ENCODE assay signal across 8 mouse cellular contexts in the genomic region with DNA sequence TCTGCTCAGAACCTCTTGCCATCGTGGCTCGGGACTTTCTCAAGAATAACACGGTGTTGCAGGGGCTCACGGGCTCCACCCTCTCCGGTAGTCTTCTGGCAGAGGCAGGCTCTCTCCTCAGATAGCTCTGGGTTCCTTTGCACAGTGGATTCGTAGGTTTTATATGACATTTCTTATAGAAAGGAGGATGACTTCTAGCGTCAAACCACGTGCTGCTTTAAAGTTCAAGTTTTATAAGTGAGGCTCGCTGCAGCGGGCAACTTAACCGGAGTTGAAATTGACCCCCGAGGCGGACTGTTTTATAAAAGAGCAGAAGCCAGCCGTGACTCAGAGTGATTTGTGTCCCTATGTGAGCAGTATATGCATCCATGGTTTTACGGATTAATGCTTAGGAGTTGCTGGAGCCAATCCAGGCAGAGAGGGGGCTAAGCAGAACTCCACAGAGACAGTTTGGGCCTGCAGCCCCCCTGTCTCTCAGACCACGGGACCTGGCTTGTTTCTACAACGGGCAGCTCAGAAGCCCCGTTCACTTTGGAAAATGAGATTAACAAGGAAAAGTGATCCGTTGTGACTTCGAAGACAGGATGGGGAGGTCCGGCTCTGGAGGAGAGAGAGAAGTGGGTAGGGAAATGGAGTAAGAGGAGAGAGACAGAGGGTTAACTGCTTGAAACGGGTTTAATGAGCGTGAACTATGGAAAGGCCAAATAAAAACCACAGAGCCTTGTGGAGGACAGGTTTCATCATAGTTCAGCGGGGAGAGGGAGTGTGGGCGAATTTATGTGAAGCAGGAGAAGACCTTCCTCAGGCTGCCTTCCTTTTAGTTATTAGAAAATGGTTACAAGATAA. TPM values are rescaled to one million over a fixed set of nuclear protein-coding genes. Genes with fewer than 3 reads are reported as not detected.
DNase-seq lines count a peak whose midpoint lies in the region; ATAC-seq and TF ChIP-seq lines count a peak whose summit lies in the region.

No protein-coding gene starts in this region.

- no peak for TF ChIP-seq CTCF in hindbrain, postnatal 0 days (IDR thresholded peaks at IDR 0.05; ENCODE audit: low read depth)

- no peaks in the 10 kb centered on the region for H3K36me3 ChIP-seq in forebrain, embryonic 13.5 days (ENCODE audit: poor library complexity, severe bottlenecking)
- H3K36me3 ChIP-seq in forebrain, embryonic 16.5 days (ENCODE audit: control insufficient read depth, insufficient read depth) = no peaks in the 10 kb centered on the region
- no peaks in the 10 kb centered on the region for H3K36me3 ChIP-seq in hindbrain, postnatal 0 days (ENCODE audit: insufficient read depth, low read length)
- H3K36me3 ChIP-seq in neural tube, embryonic 14.5 days (ENCODE audit: control insufficient read depth, insufficient read depth, low read length) = no peaks in the 10 kb centered on the region

- 0 out of 2 replicates have a peak, but pooled peaks cover 3% of the 10 kb centered on the region for H3K27me3 ChIP-seq in forebrain, embryonic 13.5 days
- H3K27me3 ChIP-seq in forebrain, embryonic 16.5 days (replicated peaks; ENCODE audit: control insufficient read depth, insufficient read depth, low read length) = no peaks in the 10 kb centered on the region
- H3K27me3 ChIP-seq in hindbrain, postnatal 0 days (ENCODE audit: insufficient read depth, low read length) = no peaks in the 10 kb centered on the region
- H3K27me3 ChIP-seq in neural tube, embryonic 14.5 days (ENCODE audit: control insufficient read depth, insufficient read depth, low read length) = no peaks in the 10 kb centered on the region

- H3K4me2 ChIP-seq in forebrain, embryonic 13.5 days = peak overlapping the region; percentile 32; the same call in 1 of the 2 replicates
- H3K4me2 ChIP-seq in forebrain, embryonic 16.5 days (ENCODE audit: low read length) = no peak overlapping the region
- H3K4me2 ChIP-seq in hindbrain, postnatal 0 days (ENCODE audit: low read depth, low read length) = peak overlapping the region; percentile 43
- H3K4me2 ChIP-seq in neural tube, embryonic 14.5 days (ENCODE audit: low read depth, low read length) = peak overlapping the region; percentile 29; the same call in 1 of the 2 replicates

- H3K4me1 ChIP-seq in forebrain, embryonic 13.5 days = peaks cover 22% of the 10 kb centered on the region
- H3K4me1 ChIP-seq in forebrain, embryonic 16.5 days (replicated peaks; ENCODE audit: control insufficient read depth, insufficient read depth, low read length) = peaks cover 18% of the 10 kb centered on the region
- 0 out of 2 replicates have a peak, but pooled peaks cover 4% of the 10 kb centered on the region for H3K4me1 ChIP-seq in hindbrain, postnatal 0 days (ENCODE audit: insufficient read depth, low read length)
- H3K4me1 ChIP-seq in neural tube, embryonic 14.5 days (ENCODE audit: control insufficient read depth, insufficient read depth, low read length) = 0 out of 2 replicates have a peak, but pooled peaks cover 6% of the 10 kb centered on the region

- no peak for ATAC-seq in forebrain, embryonic 13.5 days
- ATAC-seq in forebrain, embryonic 16.5 days = no peak
- no peak for ATAC-seq in hindbrain, postnatal 0 days
- ATAC-seq in neural tube, embryonic 14.5 days (ENCODE audit: low read depth) = no peak

- 74% methylated on average over 25 of the region's 25 CpGs for WGBS in forebrain, embryonic 13.5 days
- 71% methylated on average over 25 of the region's 25 CpGs for WGBS in forebrain, embryonic 16.5 days
- 47% methylated on average over 25 of the region's 25 CpGs for WGBS in hindbrain, postnatal 0 days
- WGBS in neural tube, embryonic 14.5 days = 51% methylated on average over 25 of the region's 25 CpGs

- no peak overlapping the region for H3K4me3 ChIP-seq in forebrain, embryonic 13.5 days
- H3K4me3 ChIP-seq in forebrain, embryonic 16.5 days (replicated peaks; ENCODE audit: low read length) = no peak overlapping the region
- H3K4me3 ChIP-seq in hindbrain, postnatal 0 days (ENCODE audit: low read length) = no peak overlapping the region
- H3K4me3 ChIP-seq in neural tube, embryonic 14.5 days (ENCODE audit: low read depth, low read length) = no peak overlapping the region

- peak; percentile 24 for DNase-seq in kidney, postnatal 10 days
- DNase-seq in kidney, postnatal 25 days = no peak
- DNase-seq in hindbrain, postnatal 0 days (ENCODE audit: low spot score) = peak; percentile 42
- DNase-seq in ovary, adult 18-20 months (ENCODE audit: low spot score) = no peak
- DNase-seq in urinary bladder, postnatal 10 days (ENCODE audit: low spot score) = no peak

- no peaks in the 10 kb centered on the region for H3K9me3 ChIP-seq in forebrain, embryonic 13.5 days (replicated peaks)
- no peaks in the 10 kb centered on the region for H3K9me3 ChIP-seq in forebrain, embryonic 16.5 days (ENCODE audit: control insufficient read depth, low read length)
- no peaks in the 10 kb centered on the region for H3K9me3 ChIP-seq in hindbrain, postnatal 0 days (ENCODE audit: low read length)
- no peaks in the 10 kb centered on the region for H3K9me3 ChIP-seq in neural tube, embryonic 14.5 days (ENCODE audit: control insufficient read depth, low read length)

- H3K9ac ChIP-seq in forebrain, embryonic 13.5 days = no peak overlapping the region
- no peak overlapping the region for H3K9ac ChIP-seq in forebrain, embryonic 16.5 days (replicated peaks; ENCODE audit: low read depth, low read length)
- H3K9ac ChIP-seq in hindbrain, postnatal 0 days (replicated peaks; ENCODE audit: low read length) = no peak overlapping the region
- no peak overlapping the region for H3K9ac ChIP-seq in neural tube, embryonic 14.5 days (replicated peaks; ENCODE audit: low read depth, low read length)

- no peak overlapping the region for H3K27ac ChIP-seq in forebrain, embryonic 13.5 days
- H3K27ac ChIP-seq in forebrain, embryonic 16.5 days (ENCODE audit: low read length) = no peak overlapping the region
- no peak overlapping the region for H3K27ac ChIP-seq in hindbrain, postnatal 0 days
- H3K27ac ChIP-seq in neural tube, embryonic 14.5 days (ENCODE audit: low read depth, low read length) = no peak overlapping the region

RNA-seq across cellular contexts. Expression of a gene that starts 4.0 kb away (rescaled TPM):
- 20.9 and 30.9 TPM in 2 replicates for polyA plus RNA-seq in forebrain, embryonic 13.5 days (2015; fragmentation: Nextera tagmentation; extraction: Ambion mirVana)
- polyA plus RNA-seq in forebrain, embryonic 16.5 days (2015; fragmentation: Nextera tagmentation; extraction: Ambion mirVana) = 26.8 and 31.0 TPM in 2 replicates
- total RNA-seq in hindbrain, postnatal 0 days (2014; rRNA removed) = 127 and 131 TPM in 2 replicates
- 40.0 and 44.6 TPM in 2 replicates for polyA plus RNA-seq in hindbrain, postnatal 0 days (2015; fragmentation: Nextera tagmentation; extraction: Ambion mirVana)
- polyA plus RNA-seq in neural tube, embryonic 14.5 days (2014; fragmentation: Nextera tagmentation; extraction: Ambion mirVana) = 85.0 and 112 TPM in 2 replicates

RNA-seq across cellular contexts. Expression of a gene that starts 54.4 kb away (rescaled TPM):
- 319 and 349 TPM in 2 replicates for polyA plus RNA-seq in forebrain, embryonic 13.5 days (2015; fragmentation: Nextera tagmentation; extraction: Ambion mirVana)
- 279 and 331 TPM in 2 replicates for polyA plus RNA-seq in forebrain, embryonic 16.5 days (2015; fragmentation: Nextera tagmentation; extraction: Ambion mirVana)
- total RNA-seq in hindbrain, postnatal 0 days (2014; rRNA removed) = 686 and 698 TPM in 2 replicates
- polyA plus RNA-seq in hindbrain, postnatal 0 days (2015; fragmentation: Nextera tagmentation; extraction: Ambion mirVana) = 470 and 480 TPM in 2 replicates
- polyA plus RNA-seq in neural tube, embryonic 14.5 days (2014; fragmentation: Nextera tagmentation; extraction: Ambion mirVana) = 163 and 379 TPM in 2 replicates

Comparison
In these comparisons a context has a peak if more than half of its experiments do, and no peak if none do; other contexts are left out.
1. DNase-seq: peak in kidney, postnatal 10 days (single experiment) and hindbrain, postnatal 0 days (single experiment); none in kidney, postnatal 25 days (0 of 2), ovary, adult 18-20 months (single experiment) and urinary bladder, postnatal 10 days (single experiment).